Mouse (Mus musculus): Measurements from ENCODE around the gene Rprd2. TPM values are rescaled to one million over a fixed set of nuclear protein-coding genes. Genes with fewer than 3 reads are reported as not detected.
"Not testable (repeated sequence)": the region's sequence is repeated elsewhere in the genome, so short reads cannot be mapped to it uniquely, and the experiment has no call there.

Rprd2 gene
- total RNA-seq, 2 experiments from 2014 or later, result 32.4 to 35.2 TPM

DNA sequence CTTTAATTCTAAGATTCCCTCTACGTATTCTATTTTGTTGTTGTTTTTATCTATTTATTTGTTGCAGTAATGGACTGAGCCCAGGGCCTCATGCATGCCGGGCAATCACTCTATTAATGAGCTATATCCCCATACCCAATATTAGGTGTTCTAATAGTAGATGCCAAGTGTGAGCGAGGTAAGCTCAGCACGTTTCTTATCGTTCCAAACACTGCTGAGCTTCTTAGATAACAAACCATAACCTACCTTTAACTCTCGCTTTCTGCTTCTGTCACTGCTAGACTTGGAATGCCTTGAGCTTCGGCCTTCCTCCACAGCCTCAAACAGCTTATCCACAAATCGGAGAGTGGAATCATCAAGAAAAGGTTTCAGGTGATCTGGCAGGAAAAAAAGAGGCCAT lies 32.7 kb upstream of the Rprd2 start:
- no peak overlapping the region for H3K27ac ChIP-seq
- H3K4me3 ChIP-seq, result no peak overlapping the region
- intact Hi-C loops (cut with DNase I), result no loop called here
- DNase-seq, result no peak
- no peak for TF ChIP-seq CTCF (IDR thresholded peaks at IDR 0.05)

- H3K27ac ChIP-seq, result no peak overlapping the region
- no peak for TF ChIP-seq CTCF (IDR thresholded peaks at IDR 0.05)
- no peak for DNase-seq
- no peak overlapping the region for H3K4me3 ChIP-seq
- intact Hi-C loops (cut with DNase I), result no loop called here
Measured at GRCm38 (mm10) chr3:95850611-95851010, 31.9 kb upstream of the Rprd2 start.

DNA sequence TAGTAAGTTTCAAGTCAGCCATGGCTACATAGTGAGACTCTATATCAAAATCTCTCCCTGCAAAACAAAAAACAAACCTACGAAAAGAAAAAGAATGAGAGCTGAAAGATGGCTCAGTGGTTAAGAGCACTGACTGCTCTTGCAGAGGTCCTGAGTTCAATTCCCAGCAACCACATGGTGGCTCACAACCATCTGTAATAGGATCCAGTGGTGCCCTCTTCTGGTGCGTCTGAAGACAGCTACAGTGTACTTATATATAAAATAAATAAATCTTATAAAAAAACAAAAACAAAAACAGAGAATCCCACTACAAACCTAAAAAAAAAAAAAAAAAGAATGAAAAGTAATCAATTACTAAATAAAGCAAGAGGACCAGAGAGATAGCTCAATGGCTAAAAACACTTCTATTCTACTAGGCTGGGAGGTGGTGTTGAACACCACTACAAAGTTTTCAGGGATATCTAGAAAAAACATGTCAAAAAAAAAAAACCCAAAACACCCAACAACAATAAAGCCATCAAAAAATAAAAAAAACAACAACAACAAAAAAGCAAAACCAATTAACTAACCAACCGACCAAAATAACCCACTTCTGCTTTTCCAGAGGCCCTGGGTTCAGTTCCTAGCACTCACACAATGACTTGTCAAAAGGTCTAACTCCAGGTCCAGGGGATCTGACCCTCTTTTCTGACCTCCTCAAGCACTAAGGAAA lies 24.0 kb upstream of the Rprd2 start:
- TF ChIP-seq CTCF (IDR thresholded peaks at IDR 0.05), result peak; percentile 36
- DNase-seq, result no peak
- intact Hi-C loops (cut with DNase I), result loop anchor here (5.0 to 10.0 kb wide), 2 partner anchors 65 to 498 kb away; no protein-coding TSS in a partner anchor
- no peak overlapping the region for H3K4me3 ChIP-seq
- no peak overlapping the region for H3K27ac ChIP-seq

DNA sequence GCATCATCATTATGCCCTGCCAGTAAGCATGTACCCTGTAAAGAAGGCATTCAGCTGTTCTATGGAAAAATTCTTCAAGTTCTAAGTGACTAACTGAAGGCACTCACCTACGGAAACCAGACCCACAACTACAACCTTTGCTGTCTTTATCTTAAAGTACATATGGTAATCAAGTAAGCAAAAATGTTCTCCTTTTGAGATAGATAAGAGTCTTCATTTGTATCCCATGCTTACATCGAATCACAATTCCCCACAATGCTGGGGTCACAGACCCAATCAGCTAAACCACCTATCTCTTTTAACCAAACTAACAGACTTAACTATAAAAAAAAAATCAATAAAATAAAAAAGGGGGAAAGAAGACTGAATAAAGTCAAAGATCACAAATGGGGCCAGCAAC lies 20.6 kb upstream of the Rprd2 start:
- TF ChIP-seq CTCF (IDR thresholded peaks at IDR 0.05), result no peak
- DNase-seq, result no peak
- Histone ChIP-seq H3K4me3 (no peak overlapping the region), H3K27ac (no peak overlapping the region)
- intact Hi-C loops (cut with DNase I), result no loop called here

DNA sequence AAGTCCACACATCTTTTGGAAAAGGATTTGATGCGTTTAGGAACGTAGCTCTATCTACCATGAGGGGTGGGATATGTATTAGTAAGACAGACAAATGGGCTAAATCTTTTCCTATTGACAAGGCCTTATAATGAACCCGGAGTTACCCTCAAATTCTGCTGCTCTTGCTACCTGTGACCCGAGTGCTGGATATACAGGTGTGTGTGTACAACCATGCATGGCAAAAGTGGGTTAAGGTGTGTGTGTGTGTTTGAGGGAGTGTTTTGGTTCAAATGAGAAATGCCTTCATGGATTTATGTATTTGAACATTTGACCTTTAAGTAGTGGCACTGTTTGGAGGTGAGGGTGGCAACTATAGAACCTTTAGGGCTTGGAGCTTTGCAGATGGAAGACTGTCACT lies 10.4 kb upstream of the Rprd2 start:
- intact Hi-C loops (cut with DNase I), result no loop called here
- Histone ChIP-seq H3K27ac (no peak overlapping the region), H3K4me3 (no peak overlapping the region)
- no peak for TF ChIP-seq CTCF (IDR thresholded peaks at IDR 0.05)
- DNase-seq, result no peak

DNA sequence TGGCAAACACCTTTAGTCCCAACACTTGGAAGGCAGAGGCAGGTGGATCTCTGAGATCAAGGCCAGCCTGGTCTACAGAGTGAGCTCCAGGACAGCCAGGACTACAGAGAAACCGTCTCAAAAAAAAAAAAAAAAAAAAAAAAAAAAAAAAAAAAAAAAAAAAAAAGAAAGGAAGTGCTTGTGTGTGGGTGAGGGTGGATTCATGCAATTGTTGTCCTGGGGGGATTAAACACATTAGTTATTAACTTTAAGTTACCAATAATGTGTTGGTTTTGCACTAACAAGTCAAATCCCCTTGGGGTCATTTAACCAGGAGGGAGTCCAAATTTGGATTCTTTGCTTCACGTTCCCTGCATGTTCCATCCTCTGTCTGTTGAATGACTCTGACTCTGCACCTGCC lies 7.6 kb upstream of the Rprd2 start:
- intact Hi-C loops (cut with DNase I), result no loop called here
- Histone ChIP-seq H3K4me3 (no peak overlapping the region), H3K27ac (no peak overlapping the region)
- no peak for DNase-seq
- no peak for TF ChIP-seq CTCF (IDR thresholded peaks at IDR 0.05)

- peak overlapping the region; percentile 99 for H3K27ac ChIP-seq
- peak overlapping the region; percentile 72 for H3K4me3 ChIP-seq
- no peak for DNase-seq
- TF ChIP-seq CTCF (IDR thresholded peaks at IDR 0.05), result peak; percentile 1; the same call in 1 of the 2 replicates
- intact Hi-C loops (cut with DNase I), result no loop called here
Measured at GRCm38 (mm10) chr3:95820046-95821010, 1.7 kb upstream of the Rprd2 start.

DNA sequence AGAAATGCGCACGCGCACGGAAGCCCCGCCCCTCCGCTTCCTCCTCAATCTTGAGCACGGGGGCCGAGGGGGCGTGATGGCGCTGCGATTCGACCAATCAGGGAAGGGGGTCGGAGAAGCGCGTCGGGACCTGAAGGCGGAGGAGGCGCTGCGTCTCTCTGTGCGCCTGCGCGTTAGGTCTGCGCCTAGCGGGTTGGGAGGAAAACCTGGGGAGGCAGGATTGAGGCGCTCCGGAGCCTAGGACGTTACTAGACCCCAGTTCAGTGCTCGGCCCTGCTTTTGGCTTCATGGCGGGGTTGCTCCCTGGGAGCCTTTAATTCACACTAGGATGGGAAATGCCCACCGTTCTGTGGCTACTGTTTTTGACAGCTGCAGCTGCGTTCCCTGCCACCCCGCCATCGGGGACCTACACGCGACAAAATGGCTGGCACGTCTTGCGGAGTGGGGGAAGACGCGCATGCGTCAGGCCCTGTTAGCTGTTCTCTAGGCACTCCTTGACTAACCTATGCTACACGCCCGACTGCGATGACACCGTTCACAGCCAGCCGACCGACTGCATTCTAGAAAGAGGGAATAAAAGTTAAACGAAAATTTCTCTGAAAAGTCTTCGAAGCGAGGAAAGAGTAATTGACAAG lies 805 bp upstream of the Rprd2 start:
- H3K4me3 ChIP-seq, result peak overlapping the region; percentile 72
- peak; percentile 100 for DNase-seq
- TF ChIP-seq CTCF (IDR thresholded peaks at IDR 0.05), result no peak
- H3K27ac ChIP-seq, result peak overlapping the region; percentile 99
- intact Hi-C loops (cut with DNase I), result loop anchor here (2.0 kb wide), 1 partner anchor 603 kb away; the partner anchor contains the start of gene Gabpb2

- peak; percentile 48 for DNase-seq
- peak overlapping the region; percentile 99 for H3K27ac ChIP-seq
- no peak for TF ChIP-seq CTCF (IDR thresholded peaks at IDR 0.05)
- intact Hi-C loops (cut with DNase I), result loop anchor here (2.0 kb wide), 1 partner anchor 601 kb away; the partner anchor contains the start of gene Gabpb2
- peak overlapping the region; percentile 72 for H3K4me3 ChIP-seq
Measured at GRCm38 (mm10) chr3:95818026-95818511, 594 bp downstream of the Rprd2 start.

- intact Hi-C loops (cut with DNase I), result no loop called here
- H3K27ac ChIP-seq, result peak overlapping the region; percentile 99; the same call in 1 of the 2 replicates
- no peak for DNase-seq
- TF ChIP-seq CTCF (IDR thresholded peaks at IDR 0.05), result no peak
- peak overlapping the region; percentile 72 for H3K4me3 ChIP-seq
Measured at GRCm38 (mm10) chr3:95816681-95817080, 2.0 kb downstream of the Rprd2 start.

GRCm38 (mm10) chr3:95808384-95808783 lies 10.3 kb downstream of the Rprd2 start:
- intact Hi-C loops (cut with DNase I), result no loop called here
- TF ChIP-seq CTCF (IDR thresholded peaks at IDR 0.05), result no peak
- no peak for DNase-seq
- Histone ChIP-seq H3K27ac (no peak overlapping the region), H3K4me3 (no peak overlapping the region)

GRCm38 (mm10) chr3:95807630-95808029 lies 11.0 kb downstream of the Rprd2 start:
- intact Hi-C loops (cut with DNase I); H3K27ac ChIP-seq; DNase-seq; H3K4me3 ChIP-seq: not testable (repeated sequence)
